Mouse (Mus musculus) hindbrain, embryonic 16.5 days (tissue): Measurements from ENCODE around the gene Rassf1. TPM values are rescaled to one million over a fixed set of nuclear protein-coding genes. Genes with fewer than 3 reads are reported as not detected.

ENCODE experiments used
- ATAC-seq: fragments of 200-750 bp; cut with Nextera tagmentation; 2 replicates; pipeline ENCODE4 v1.8.0; 2017; ENCODE audit warnings: moderate TSS enrichment, moderate library complexity
- H3K27ac ChIP-seq: fragments of 300-500 bp; sonication (generic); 2 replicates; pipeline ENCODE4 v1.5.1; 2014; ENCODE audit warnings: low read depth, mild to moderate bottlenecking, control low read depth, low read length, moderate library complexity
- H3K27me3 ChIP-seq: fragments of 300-500 bp; sonication (generic); replicated peaks from 2 replicates; pipeline ENCODE4 v1.6.1; 2014; ENCODE audit warnings: low read length; ENCODE audit not compliant: control insufficient read depth, insufficient read depth
- H3K36me3 ChIP-seq: fragments of 300-500 bp; sonication (generic); 2 replicates; pipeline ENCODE4 v1.6.1; 2014; ENCODE audit warnings: mild to moderate bottlenecking, low read length, moderate library complexity, mixed read lengths; ENCODE audit not compliant: control insufficient read depth, insufficient read depth
- H3K4me1 ChIP-seq: fragments of 300-500 bp; sonication (generic); 2 replicates; pipeline ENCODE4 v1.6.1; 2014; ENCODE audit warnings: low read depth, low read length; ENCODE audit not compliant: control insufficient read depth, insufficient read depth
- H3K4me2 ChIP-seq: fragments of 300-500 bp; sonication (generic); 2 replicates; pipeline ENCODE4 v1.6.1; 2014; ENCODE audit warnings: mild to moderate bottlenecking, low read length, control low read depth, moderate library complexity
- H3K4me3 ChIP-seq: fragments of 300-500 bp; sonication (generic); 2 replicates; pipeline ENCODE4 v1.5.1; 2014; ENCODE audit warnings: mild to moderate bottlenecking, low read length, control low read depth, moderate library complexity
- H3K9ac ChIP-seq: fragments of 300-500 bp; sonication (generic); 2 replicates; pipeline ENCODE4 v1.6.1; 2014; ENCODE audit warnings: low read depth, mild to moderate bottlenecking, control low read depth, low read length, moderate library complexity
- H3K9me3 ChIP-seq: fragments of 300-500 bp; sonication (generic); 2 replicates; pipeline ENCODE4 v1.6.1; 2014; ENCODE audit warnings: mild to moderate bottlenecking, low read length, moderate library complexity; ENCODE audit not compliant: control insufficient read depth
- WGBS: fragments of 180-500 bp; shearing (Covaris S2); extraction: QIAGEN DNeasy Blood & Tissue Kit; methylation state at CpG from one replicate; pipeline ENCODE4 v1.1.7; 2014; 5-methylcytosine and 5-hydroxymethylcytosine counted together
- polyA plus RNA-seq: library from polyadenylated mRNA; unstranded; fragments of >200 nt; fragmentation: Nextera tagmentation; extraction: Ambion mirVana; gene quantifications from 2 replicates; pipeline ENCODE4 v1.2.1, GENCODE M21; 2015

The Rassf1 gene
- polyA plus RNA-seq, 1 experiment from 2014 or later, result 45.8 TPM

- Histone ChIP-seq H3K27ac (peak overlapping the region; percentile 99), H3K4me3 (peak overlapping the region; percentile 44), H3K9ac (peak overlapping the region; percentile 77), H3K4me1 (peaks cover 11% of the 10 kb centered on the region), H3K27me3 (no peaks in the 10 kb centered on the region), H3K4me2 (peak overlapping the region; percentile 87), H3K36me3 (peaks cover 20% of the 10 kb centered on the region), H3K9me3 (no peaks in the 10 kb centered on the region)
- 58% methylated on average over 6 of the region's 6 CpGs for WGBS
- ATAC-seq, result no peak
Observed at GRCm38 (mm10) chr9:107611456-107612190, 60.3 kb downstream of the Rassf1 start.

Other genes with a start within 250 kb of the Rassf1 start
- gene Hemk1, start 213.2 kb upstream of the Rassf1 start, polyA plus RNA-seq, result 17.5 and 18.7 TPM in 2 replicates
- 9.8 and 11.4 TPM in 2 replicates for gene 6430571L13Rik, start 211.0 kb upstream of the Rassf1 start, polyA plus RNA-seq
- 8.1 and 9.0 TPM in 2 replicates for gene Cacna2d2, start 151.9 kb upstream of the Rassf1 start, polyA plus RNA-seq
- 45.7 and 46.0 TPM in 2 replicates for gene Tmem115, start 17.6 kb upstream of the Rassf1 start, polyA plus RNA-seq
- gene Cyb561d2, start 9.4 kb upstream of the Rassf1 start, polyA plus RNA-seq, result 51.4 and 59.0 TPM in 2 replicates
- gene Nprl2, start 9.3 kb upstream of the Rassf1 start, polyA plus RNA-seq, result 75.8 and 78.6 TPM in 2 replicates
- gene Zmynd10, start 4.3 kb upstream of the Rassf1 start, polyA plus RNA-seq, result 3.3 and 4.4 TPM in 2 replicates
- 125 and 134 TPM in 2 replicates for gene Tusc2, start 11.7 kb downstream of the Rassf1 start, polyA plus RNA-seq
- 60.1 and 68.5 TPM in 2 replicates for gene Hyal2, start 16.4 kb downstream of the Rassf1 start, polyA plus RNA-seq
- 6.4 and 8.3 TPM in 2 replicates for gene Hyal1, start 25.4 kb downstream of the Rassf1 start, polyA plus RNA-seq
- gene Naa80, start 27.3 kb downstream of the Rassf1 start, polyA plus RNA-seq, result 17.1 and 22.7 TPM in 2 replicates
- gene Hyal3, start 29.3 kb downstream of the Rassf1 start, polyA plus RNA-seq, result 2.7 and 2.9 TPM in 2 replicates
- 13.5 and 16.9 TPM in 2 replicates for gene Ifrd2, start 36.1 kb downstream of the Rassf1 start, polyA plus RNA-seq
- 5.6 and 7.0 TPM in 2 replicates for gene Sema3b, start 57.7 kb downstream of the Rassf1 start, polyA plus RNA-seq
- gene Gnai2, start 83.8 kb downstream of the Rassf1 start, polyA plus RNA-seq, result 302 and 317 TPM in 2 replicates
- 53.2 and 55.0 TPM in 2 replicates for gene Slc38a3, start 118.0 kb downstream of the Rassf1 start, polyA plus RNA-seq
- 1.3 and 2.7 TPM in 2 replicates for gene Gnat1, start 128.2 kb downstream of the Rassf1 start, polyA plus RNA-seq
- gene Sema3f, start 158.9 kb downstream of the Rassf1 start, polyA plus RNA-seq, result 10.0 and 13.0 TPM in 2 replicates
- 210 and 236 TPM in 2 replicates for gene Rbm5, start 219.4 kb downstream of the Rassf1 start, polyA plus RNA-seq